Mouse (Mus musculus) spleen, adult 2 months (tissue): ENCODE data around the gene Olfr1371.

ENCODE experiments used
- CTCF ChIP-seq: fragments of 200-500 bp; IDR thresholded peaks from 2 replicates; pipeline ENCODE4 v1.5.1; 2011; ENCODE audit warnings: mild to moderate bottlenecking, inconsistent platforms; ENCODE audit not compliant: insufficient read depth, insufficient read length, insufficient replicate concordance; ENCODE audit errors: extremely low read depth
- POLR2A ChIP-seq: fragments of 200-500 bp; IDR thresholded peaks from 2 replicates; pipeline ENCODE4 v1.6.1; 2011; ENCODE audit warnings: low read depth, low read length, inconsistent platforms

- TF ChIP-seq POLR2A (no peak), CTCF (no peak)
Observed at GRCm38 (mm10) chr11:52255077-52255476, 41.3 kb upstream of the Olfr1371 start.
